Mouse (Mus musculus): ENCODE data around the gene Prps1l3.
A peak's percentile ranks its signal among the peaks of the same experiment; 100 is the strongest.
"Not testable (repeated sequence)": the region's sequence is repeated elsewhere in the genome, so short reads cannot be mapped to it uniquely, and the experiment has no call there.

The Prps1l3 gene

DNA sequence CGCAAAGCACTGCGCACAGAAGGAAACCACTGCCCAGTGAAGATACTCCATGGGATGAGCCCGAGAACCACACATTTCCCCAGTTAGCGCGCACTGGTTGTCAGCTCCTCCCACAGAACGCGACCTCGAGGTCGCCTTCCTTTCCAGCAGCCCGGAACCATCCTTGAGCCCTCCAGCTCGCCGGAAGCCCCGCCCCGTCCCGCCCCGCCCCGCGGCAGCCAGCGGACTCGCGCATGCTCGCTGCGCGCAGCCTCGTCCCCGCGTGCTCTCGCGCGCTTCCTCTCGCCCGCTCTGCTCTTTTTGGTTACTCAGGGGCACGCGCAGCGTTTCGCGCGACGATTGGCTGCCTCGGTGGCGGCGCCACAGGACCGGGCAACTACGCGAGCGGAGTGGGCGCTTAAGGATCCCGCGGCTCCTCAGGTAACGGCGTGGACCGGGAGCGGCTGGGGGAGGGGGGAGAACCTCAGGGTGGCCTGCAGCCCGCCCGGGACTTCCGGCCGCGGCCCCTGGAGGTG, at the start of gene Prps1l3, which contains the start of gene Mipol1:
TSS of gene Prps1l3 (plus strand) at position 221 of the 515 bp plus-strand sequence.
TSS of gene Mipol1 (plus strand) at position 236 of the 515 bp plus-strand sequence.
- DNase-seq (ENCODE audit: low read depth, low spot score): peak; percentile 89

DNA sequence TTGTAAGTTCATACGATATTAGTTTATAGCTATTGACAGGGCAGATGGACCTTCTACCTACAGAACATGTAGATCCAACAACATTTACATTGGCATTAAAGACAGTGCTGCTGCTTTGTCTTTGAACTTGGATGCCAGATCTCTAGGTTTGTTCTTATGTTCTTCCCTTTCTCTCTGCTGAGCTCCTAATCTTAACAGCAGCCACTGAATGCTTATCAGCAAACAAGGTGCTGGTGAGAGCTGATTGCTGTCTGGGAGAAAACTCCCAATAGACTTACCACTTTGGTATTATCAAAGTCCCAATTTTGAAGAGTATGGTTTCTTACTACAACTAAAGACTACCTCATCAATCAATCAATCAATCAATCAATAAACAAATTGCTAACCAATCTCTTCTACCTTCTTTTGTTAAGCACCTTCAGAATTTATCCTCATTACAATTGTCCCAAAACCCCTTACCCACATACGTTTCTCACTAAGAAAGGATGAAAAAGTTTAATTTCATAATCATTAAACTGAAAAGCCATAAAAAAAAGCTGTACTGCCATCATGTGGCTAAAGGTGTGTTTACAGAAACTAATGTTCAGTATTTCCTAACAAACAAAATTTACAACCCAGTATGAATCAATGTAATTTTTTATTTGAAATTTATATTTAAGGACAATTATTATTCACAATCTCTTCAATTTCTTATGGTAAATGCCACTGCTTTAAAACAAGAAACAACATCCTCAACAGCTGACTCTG, 45.6 kb upstream of the Prps1l3 start:
- no peak for DNase-seq (ENCODE audit: low read depth, low spot score)

DNA sequence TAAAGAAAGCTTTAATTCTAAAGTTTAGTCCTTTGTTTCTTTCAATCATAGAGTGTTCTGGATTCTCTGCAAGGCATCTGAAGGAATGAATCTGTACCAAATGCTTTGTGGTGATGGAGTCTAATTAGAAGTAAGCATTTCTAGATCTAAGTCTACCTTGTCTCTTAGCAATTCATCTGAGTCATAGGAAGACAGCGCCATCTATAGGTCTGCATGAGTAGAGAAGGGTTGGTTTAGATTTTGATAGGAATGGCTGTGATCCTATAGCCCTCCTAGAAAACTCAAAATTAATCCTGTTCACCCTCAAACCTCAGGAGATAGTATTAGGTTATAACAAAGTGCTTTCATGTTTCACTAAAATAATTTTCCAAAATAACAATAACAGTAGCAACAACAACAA, 44.7 kb upstream of the Prps1l3 start:
- peak; percentile 66 for DNase-seq (ENCODE audit: low read depth, low spot score)

DNA sequence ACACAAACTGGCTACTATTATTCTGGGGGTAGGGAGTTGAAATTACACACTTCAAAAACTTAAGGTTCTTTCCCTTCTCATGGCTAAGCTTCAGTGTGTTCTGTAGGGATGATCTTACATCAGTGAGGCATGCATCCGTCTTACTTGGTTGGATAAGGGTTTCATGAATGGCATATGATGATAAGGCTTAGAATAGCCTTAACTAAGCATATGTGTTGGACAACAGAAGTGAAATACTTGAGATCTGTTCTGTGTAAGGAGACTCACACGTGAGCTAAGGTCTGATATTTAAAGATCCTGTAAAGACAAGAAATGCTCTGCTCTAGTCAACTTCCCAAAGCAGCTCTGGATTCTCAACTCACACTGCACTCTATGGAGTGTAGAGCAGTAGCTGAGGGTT, 44.1 kb upstream of the Prps1l3 start:
- no peak for DNase-seq (ENCODE audit: low read depth, low spot score)

DNA sequence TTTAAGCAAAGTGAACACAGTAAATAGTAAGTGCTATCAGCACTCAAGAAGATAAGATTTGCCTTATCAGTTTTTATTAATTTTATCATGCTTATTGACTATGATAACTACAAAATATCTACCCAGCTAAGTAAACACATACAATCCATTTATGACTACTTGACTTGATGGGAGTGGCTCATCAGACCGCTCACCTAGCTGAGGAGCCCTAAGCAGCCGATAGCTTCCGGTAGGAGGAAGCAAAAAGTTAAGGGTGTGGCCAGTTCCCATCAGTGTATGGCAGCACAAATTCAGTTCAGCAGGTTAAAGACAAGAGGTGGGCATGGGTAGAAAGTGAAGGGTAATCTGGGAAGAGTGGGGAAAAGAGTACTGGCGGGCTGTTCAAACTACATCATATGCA, 43.2 kb upstream of the Prps1l3 start:
- DNase-seq (ENCODE audit: low read depth, low spot score): no peak

DNA sequence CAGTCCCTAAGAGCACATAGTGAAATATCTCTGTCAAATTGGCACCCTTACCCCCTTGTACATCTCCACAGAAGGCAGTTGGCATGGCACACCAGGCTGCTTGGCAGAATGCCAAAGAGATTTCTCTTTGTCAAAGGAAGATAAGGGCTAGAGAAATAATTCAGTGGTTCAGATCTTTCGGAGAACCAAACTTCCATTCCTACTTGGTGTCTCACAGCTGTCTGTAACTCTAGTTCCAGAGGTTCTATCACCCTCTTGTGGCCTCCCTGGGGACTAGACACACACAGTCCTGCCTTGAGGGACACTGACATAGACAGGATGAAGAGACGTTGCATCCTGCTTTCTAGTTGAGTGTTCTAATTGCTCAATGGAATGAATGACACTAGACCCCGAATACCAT, 35.6 kb upstream of the Prps1l3 start:
- DNase-seq (ENCODE audit: low read depth, low spot score): peak; percentile 73

DNA sequence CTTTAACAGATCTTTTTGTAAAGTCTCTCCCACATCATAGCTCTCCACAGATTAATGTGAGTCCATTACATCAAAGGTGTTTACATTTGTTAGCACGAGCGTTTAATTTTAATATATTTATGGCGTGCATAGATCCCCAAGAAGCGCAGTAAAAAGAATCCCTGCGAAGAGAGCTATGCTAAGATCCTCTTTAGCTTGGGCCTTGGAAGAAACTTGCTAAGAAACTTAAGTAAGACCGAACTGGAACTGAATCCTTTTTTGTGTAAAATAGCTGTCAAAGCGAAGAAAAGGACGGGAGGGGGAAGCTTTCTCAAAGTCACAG, 34.0 kb upstream of the Prps1l3 start:
- DNase-seq (ENCODE audit: low read depth, low spot score): no peak

DNA sequence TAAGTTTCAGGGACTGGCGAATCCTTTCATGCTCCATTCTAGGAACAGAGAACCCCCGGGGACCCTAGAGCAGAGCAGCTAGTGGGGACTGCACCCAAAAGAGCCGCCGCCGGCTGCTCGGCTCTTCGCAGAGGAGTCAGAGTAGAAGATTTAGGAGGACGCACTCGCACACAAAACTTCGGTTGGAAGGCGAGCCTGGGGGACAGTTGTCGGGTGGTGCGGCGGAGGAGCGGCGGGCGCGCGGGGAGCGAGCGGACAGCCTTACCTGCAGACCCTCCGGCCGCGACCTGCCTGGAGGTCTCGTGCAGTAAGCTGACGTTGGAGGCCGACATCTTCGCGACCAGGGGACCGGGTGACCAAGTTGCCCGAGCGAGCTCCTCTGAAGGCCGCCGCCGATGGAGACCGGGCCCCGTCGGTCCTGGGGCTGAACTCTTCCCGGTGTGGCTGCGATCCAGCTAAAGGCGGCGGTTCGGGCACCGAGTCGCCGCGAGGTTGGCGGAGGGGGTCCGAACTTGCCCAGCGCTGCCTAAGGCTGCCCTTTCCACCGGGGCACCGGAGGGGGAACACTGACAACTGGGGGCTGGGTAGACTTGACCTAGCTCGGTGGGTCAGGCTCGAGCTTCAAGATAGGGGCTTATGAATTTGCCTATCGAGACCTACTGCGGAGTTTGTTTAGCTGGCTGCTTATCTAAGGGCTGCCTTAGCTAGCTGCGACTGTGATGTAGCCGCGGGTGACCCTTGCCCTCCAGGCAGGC, 33.4 kb upstream of the Prps1l3 start:
- DNase-seq (ENCODE audit: low read depth, low spot score): peak; percentile 62

DNA sequence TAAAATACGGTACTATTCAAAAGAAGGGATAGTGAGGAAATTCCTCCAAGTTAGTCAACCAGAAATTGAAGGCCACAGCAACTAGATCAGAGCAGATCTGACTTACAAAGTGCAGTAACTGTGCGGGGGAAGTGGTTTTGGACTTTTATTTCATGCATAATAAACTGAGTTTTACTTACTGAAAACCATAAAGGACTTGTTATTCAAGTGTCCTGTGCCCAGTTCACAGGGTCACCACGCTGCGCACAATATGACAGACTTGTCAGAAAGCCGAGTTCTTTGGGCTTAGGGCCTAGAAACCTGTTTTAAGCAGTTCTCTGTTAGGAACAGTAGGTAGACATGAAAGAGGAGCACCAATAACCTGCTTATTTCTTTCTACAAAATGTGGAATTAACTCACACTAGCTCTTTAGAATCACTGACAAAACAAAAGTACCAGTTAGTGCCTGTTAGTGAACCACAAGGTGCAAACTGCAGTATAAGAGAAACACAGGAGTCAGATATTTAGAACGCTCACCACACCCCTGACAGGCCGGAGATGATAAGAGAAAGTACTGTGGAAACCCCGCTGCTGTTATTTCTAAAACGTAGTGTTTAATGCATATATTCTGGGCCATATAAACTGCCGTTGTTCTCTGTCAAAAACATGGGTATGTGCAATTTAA, 32.7 kb upstream of the Prps1l3 start, which contains the start of gene Slc25a21:
TSS of gene Slc25a21 (minus strand) at position 110 of the 664 bp plus-strand sequence.
- peak; percentile 68 for DNase-seq (ENCODE audit: low read depth, low spot score)

DNA sequence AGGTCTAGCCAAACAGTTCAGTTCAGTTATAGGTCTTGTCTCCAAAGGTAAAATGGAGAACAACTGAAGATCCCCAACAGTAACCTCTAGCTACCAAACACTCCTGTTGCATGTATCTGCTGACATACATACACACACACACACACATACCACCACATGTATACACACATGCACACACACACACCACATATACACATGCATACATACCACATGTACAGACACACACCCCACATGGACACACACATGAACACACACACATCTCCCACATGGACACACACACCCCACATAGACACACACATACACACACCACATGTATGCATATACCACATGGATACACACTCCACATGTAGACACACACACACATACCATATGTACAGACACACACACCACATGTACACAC, 31.9 kb upstream of the Prps1l3 start:
- DNase-seq (ENCODE audit: low read depth, low spot score): peak; percentile 36

DNA sequence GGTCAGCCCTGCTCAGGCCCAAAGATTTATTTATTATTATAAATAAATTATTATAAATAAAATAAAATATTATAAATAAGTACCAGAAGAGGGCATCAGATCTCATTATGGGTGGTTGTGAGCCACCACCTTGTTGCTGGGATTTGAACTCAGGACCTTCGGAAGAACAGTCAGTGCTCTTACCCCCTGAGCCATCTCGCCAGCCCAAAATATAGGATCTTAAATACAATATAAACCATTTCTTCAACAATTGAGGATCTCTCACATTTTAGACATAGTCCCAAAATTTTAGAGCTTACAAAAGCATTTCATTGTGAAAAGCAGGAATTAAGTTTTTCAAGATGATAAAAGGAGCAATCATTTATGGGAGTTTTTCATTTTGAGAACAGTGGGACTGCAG, 30.8 kb upstream of the Prps1l3 start:
- no peak for DNase-seq (ENCODE audit: low read depth, low spot score)

DNA sequence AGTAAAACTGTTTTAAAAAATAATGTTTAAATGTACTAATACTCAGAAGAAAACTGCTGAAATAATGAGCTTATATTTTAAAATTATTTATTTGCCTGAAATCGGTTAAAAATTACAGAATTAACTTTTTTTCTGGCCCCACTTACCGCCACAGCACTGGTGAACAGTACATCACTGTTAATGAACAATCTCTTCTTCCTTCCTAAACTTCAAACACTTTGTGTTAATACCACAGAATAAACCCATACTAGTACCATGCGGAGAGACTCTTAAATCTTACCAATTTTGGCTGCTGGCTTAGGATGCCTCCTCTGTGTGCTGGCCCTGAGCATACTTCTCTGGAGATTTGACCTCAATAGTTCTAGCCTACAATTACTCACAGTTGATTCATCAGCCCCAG, 28.3 kb upstream of the Prps1l3 start:
- DNase-seq (ENCODE audit: low read depth, low spot score): no peak

DNA sequence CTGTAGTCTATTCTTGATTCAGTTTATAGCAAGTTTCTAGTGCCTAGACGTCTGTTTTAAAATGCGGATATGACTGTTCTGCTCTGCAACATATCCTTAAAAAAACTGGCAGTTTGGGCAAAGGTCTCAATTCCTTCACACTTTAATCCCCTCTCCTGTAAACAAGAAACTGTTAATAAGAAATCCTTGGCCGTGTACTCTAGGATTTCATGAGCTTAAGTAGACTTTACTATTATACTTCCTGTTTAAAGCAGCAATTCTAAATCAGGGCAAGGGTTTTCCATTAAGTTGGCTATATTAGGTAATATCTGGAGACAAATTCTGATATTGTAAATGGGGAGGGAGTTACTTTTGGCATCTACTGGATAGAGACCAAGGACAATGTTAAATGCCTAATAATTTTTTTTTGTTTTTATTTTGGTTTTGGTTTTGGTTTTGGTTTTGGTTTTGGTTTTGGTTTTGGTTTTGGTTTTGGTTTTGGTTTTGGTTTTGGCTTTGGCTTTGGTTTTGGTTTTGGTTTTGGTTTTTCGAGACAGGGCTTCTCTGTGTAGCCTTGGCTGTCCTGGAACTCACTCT, 25.8 kb upstream of the Prps1l3 start:
- no peak for DNase-seq (ENCODE audit: low read depth, low spot score)

DNA sequence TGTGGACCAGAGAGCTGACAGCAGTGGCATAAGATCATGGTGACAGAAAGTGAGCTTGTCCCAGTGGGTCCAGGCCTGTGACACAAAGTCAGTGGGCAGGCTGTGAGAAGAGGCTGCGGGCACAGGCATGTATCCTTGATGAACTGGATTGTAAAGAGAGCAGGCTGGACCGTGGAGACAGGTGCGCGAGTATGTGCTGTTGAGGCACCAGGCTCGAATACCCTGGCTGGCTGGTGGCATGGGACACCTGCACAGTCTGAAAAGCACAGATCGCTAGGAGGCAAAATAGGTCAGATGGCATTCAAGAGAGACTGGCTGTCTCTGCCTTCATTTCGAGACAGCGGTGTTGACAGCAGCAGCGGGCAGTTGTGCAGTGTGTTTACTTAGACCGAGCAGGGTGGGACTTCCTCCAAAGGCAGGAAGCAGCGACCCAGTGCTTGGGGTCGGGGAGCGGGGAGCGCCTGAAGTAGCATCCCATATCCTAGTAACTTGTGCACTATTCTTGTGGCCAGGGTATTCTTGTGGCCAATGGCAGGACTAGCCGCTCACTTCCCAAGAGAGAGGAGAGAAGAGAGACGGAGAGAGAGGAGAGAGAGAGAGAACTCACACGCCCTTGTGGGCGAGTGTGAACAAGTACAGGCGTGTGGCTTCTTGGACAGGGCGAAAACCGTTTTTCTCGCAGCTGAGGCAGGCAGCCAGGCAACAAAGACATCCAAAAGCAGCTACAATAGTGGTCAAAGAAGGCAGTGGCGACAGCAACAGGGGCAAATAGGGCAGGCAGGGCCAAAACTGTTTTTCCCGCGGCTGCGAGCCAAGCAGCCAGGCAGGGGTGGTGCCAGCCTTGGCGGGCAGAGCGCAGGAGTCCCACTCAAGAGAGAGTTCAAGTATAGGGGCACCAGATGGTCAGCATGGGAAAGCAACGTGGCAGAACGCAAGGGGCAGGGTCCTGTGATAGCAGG, 18.6 kb upstream of the Prps1l3 start:
- no peak for DNase-seq (ENCODE audit: low read depth, low spot score)

DNA sequence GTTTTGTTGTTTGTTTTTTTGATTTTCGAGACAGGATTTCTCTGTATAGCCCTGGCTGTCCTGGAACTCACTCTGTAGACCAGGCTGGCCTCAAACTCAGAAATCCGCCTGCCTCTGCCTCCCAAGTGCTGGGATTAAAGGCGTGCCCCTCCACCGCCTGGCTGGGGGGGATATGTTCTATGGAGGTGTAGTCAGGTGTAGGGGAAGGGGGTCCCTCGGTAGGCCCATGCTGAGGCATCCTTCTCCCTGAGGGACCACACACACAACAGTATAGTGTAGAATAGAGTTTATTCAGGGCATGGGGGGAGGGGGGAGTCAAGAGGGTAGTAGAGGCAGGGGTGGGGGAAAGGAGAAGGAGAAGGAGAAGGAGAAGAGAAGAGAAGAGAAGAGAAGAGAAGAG, 17.7 kb upstream of the Prps1l3 start:
- not testable (repeated sequence) for DNase-seq (ENCODE audit: low read depth, low spot score)

DNA sequence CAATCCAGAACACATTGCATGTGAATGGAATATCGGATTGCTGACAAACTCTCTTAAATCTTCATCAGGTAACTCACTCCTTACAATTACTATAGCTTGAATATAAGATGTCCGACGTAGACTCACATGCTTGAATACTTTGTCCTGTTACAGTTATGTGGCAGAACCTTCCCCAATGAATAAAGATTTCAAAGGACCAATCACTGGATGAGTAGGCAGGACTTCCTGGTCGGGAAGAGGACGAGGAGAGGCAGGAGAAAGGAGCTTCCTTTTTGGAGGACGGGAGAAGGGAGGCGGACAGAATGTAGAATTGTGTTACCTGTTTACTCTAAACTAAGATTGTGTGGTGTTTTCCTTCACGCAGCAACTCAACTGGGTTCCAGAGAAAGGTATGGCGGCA, 3.8 kb upstream of the Prps1l3 start:
- no peak for DNase-seq (ENCODE audit: low read depth, low spot score)

DNA sequence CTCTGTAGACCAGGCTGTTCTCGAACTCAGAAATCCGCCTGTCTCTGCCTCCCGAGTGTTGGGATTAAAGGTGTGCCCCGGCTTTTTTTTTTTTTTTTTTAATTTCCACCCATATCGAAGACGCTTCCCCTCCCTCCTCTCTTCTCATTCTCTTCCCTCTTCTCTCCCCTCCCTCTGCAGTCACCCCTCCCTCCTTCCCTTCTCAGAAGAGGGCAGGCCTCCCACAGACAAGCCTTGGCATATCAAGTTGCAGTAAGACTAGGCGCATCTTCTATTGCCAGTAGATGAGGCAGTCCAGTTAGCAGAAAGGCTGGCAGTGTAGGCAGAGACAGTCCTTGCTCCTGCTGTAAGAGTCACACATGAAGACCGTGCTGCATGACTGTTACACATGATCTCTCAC, 2.4 kb upstream of the Prps1l3 start:
- no peak for DNase-seq (ENCODE audit: low read depth, low spot score)

DNA sequence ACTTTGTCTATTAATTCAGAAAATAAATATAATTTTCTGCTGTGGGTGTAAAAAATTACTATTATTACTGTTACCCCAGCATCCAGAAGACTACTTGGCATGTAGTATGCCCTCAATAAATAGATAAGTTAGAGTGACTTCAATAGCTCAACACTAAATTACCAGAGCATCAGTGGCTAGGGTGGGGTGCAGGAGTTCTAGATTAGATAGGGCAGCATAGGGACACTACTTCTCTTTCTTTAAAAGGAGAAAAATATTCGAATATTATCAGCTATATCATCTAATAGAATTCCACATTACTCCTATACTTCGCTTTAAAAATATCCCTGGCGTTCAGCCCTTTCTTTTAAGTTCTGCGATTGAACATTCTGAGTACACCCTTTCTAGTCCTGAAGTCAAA, 509 bp upstream of the Prps1l3 start:
- no peak for DNase-seq (ENCODE audit: low read depth, low spot score)

DNA sequence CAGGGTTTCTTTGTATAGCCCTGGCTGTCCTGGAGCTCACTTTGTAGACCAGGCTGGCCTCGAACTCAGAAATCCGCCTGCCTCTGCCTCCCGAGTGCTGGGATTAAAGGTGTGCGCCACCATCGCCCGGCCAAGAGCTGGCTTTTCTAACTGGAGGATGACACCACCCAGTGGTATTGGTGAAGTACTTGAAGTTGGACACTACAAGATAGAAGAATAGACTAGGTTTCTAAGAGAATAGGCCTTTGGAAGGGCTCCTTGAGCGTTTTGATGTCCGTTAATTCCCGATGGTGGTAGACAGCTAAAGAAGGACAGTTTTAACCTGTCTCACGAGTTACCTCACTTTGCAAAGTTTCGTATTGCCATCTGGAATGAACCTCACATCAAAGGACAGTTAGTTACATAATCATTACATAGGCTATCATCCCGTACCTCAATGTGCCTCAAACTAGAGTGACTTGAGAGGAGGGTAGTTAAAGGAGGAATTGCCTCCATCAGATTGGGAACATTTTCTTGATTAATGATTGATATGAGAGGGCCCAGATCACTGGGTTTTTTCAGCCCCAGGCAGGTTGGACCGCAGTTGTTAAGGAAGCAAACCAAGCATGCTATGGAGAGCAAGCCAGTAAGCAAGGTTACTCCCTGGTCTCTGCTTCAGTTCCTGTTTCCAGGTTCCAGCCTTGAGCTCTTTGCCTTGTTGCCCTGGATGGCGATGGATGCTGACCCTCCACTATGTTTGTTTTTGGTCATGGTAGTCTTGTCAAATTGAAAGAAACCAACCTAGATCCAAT, 1.1 kb downstream of the Prps1l3 start:
- DNase-seq (ENCODE audit: low read depth, low spot score): peak; percentile 46

DNA sequence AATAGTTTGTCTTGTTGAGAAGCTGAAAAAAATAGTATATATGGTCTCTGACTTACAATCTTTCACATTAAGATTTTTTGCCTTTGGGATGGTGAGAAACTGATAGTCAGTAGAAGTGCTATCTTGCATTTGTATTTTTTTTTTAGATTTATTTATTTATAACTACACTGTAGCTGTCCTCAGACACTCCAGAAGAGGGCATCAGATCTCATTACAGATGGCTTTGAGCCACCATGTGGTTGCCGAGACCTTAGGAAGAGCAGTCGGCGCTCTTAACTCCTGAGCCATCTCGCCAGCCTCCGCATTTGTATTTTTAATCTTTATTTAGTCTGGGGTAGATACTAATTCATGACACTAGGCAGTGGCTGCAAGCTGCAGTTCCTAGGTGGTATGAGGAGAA, 3.2 kb downstream of the Prps1l3 start:
- DNase-seq (ENCODE audit: low read depth, low spot score): no peak

Data from c-Kit-negative CD71-positive TER-119-positive erythroid progenitor cells, embryonic 14.5 days (primary cell).